Mouse (Mus musculus) liver, postnatal 0 days (tissue): ENCODE measurements around the gene Fahd1.

Experiments
- CTCF ChIP-seq: sonication (generic); IDR thresholded peaks from 2 replicates; pipeline ENCODE4 v1.5.1; 2016; ENCODE audit warnings: antibody characterized with exemption, low read depth
- EP300 ChIP-seq: IDR thresholded peaks from 2 replicates; pipeline ENCODE4 v1.6.1; 2016; ENCODE audit warnings: antibody characterized with exemption, low read depth, mild to moderate bottlenecking

DNA sequence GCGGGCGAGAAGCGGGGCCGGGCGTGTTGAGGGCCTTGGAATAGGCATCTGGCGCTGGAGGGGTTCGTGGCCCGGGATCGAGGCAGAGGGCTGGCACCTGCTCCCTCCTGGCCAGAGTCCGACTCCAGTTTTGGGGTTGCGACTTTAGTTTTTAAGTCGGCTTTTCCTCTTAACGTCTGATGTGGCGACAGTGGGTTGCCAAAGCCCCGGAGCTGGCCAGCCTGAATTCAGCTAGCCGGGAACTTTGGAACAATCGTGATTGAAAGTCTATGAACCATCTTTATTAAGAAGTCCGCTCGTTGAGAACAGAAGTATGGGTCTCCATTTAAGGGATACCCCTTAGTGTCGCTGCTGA is 586 bp upstream of the Fahd1 start:
- no peak for TF ChIP-seq CTCF
- no peak for TF ChIP-seq EP300
